Mouse (Mus musculus): Measurements from ENCODE around the gene Smarca5. TPM values are rescaled to one million over a fixed set of nuclear protein-coding genes. Genes with fewer than 3 reads are reported as not detected.
"Not testable (repeated sequence)": the region's sequence is repeated elsewhere in the genome, so short reads cannot be mapped to it uniquely, and the experiment has no call there.

Smarca5 gene
- total RNA-seq (2021) = 10 to 100 TPM; 41.8 to 45.3 TPM

DNA sequence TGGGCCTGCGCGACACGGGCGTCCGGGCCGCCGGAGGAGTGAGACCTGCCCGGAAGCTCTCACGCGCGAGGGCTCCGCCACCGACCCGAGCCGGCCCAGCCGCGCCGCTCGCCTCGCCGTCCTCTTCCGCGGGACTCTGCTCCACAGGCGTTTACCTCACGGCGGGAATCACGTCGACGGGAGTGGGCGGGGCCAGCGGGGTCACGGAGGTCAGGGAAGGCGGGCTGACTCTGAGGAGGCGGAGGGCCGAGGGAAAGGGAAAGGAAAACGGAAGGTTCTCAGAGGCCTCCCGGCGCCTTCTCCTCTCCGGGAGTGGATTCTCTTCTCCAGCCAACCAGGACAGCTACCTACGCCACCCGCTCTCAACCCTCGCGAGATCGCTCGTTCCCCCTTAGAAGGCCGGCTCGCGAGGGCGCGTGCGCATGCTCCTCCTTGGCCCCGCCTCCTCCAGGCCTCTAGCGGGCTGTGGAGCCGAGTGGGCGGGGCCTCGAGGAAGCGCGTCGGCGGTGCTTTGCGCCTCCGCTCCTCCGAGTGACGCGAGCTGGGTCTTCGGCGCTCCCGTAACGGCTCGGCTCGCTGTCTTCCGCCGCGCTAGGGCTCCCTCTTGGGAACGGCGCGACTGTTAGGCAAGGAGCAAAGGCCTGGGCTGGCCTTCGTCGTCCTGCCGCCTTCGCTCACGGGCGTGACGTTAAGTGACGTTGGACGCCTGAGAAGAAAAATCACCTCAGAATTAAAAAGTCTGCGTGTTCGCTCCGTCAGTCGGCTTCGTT is at the start of gene Smarca5:
TSS of gene Smarca5 (minus strand) at position 343 of the 770 bp plus-strand sequence.
- intact Hi-C loops (cut with DNase I) = not testable (repeated sequence)
- peak; percentile 91 to 95 for DNase-seq (ENCODE audit: extremely low spot score in 1 of 2, low spot score in 2 of 2)

DNA sequence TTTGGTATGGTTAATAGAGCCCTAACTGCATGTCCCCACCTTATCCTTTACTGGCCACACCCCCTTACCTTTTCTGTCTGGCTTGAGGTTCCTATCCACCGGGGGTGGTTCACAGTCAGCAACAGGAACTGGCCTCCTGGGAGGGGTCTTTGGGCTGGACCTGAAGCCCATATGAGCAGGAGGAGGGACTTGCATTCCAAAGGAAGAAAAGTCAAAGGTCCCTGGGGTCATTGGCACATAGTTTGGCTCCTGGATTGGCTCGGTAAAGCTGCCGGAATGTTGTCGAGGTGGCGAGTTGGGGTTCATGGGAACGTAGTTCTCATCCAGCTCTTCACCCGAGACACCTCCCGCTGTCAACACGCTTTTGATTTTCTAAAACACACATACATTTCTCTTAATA is 45.3 kb upstream of the Smarca5 start:
- no peak for DNase-seq (ENCODE audit: extremely low spot score in 1 of 2, low spot score in 2 of 2)

DNA sequence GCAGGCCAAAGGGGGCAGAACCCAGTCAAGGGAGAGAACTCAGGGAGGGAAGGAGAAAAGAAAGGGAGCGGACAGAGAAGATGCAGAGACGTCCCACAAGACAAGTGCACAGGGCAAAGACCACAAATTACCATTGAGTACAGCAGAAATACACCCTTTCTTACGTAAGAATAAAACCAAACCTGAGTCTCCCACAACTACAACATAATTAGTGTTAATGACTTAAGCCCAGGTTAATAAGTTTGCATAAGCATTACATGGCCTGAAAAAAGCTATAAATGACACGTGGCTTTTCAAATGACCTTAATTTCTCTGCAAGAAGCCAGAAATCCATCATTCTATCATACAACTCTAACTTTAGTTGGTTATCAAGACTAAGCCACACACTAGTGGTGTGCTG is 44.0 kb upstream of the Smarca5 start:
- intact Hi-C loops (cut with DNase I) = no loop called here

More for the DNA sequence above, 45.3 kb upstream of the Smarca5 start:
- intact Hi-C loops (cut with DNase I) = no loop called here

DNA sequence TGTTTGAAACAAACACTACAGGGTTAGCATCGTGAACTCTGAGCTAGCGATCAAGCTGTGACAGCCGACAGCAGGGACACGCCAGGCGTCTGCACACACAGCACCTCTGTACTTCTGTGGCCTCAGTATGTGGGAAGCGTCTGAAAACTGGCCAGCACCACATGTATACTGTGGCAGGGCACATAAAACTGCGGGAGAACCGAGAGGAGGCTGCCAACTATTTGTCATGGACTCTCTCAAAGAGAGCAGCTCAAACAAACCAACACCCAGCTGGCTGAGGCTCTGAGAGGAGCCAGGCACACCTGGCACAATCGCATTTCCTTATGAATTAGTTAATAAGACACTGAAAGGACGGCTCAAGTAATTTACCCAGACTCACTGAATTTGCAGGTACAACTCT is 42.0 kb upstream of the Smarca5 start:
- no peak for DNase-seq (ENCODE audit: extremely low spot score in 1 of 2, low spot score in 2 of 2)
- intact Hi-C loops (cut with DNase I) = no loop called here

More for the DNA sequence above, 44.0 kb upstream of the Smarca5 start:
- DNase-seq (ENCODE audit: extremely low spot score in 1 of 2, low spot score in 2 of 2) = no peak

DNA sequence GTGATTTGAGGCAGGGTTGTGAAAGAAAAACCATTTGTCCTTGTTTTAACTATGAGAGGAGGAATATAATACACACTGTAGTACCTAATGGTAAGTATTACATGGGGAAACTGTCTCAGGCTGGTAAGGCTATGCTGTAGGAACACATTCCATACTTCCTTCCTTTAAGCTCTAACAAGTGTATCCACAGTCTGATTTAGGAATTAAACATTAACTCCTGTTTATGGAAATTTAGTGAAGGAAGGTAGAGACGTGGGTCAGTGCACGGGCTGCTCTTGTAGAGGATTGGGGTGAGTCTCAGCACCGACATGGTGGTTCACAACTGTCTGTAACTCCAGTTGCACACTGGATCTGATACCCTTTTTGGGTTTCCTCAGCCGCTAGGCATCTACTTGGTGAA is 41.0 kb upstream of the Smarca5 start:
- DNase-seq (ENCODE audit: extremely low spot score in 1 of 2, low spot score in 2 of 2) = no peak
- intact Hi-C loops (cut with DNase I) = no loop called here

DNA sequence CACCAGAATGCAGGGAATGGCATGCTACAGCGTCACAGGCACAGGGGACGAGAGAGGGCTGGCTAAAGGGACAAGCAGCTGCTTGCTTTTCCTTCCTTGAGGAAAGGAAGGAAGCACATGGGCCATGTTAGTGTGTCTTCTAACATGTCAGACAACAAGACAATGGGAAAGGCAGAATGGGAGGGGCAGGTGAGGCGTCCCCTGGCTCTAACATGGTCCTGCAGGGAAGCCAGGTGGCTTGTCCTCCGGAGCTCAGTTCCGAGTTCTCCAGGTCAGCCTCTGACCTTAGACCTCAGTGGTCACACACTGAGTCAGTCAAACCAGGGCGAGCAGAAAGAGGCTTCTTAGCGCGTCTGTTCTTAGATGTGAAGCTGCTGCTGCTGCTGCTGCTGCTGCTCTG is 37.1 kb upstream of the Smarca5 start:
- intact Hi-C loops (cut with DNase I) = loop anchor here (5.0 kb wide), 1 partner anchor 106 kb away; the partner anchor contains the start of gene Gab1
- no peak for DNase-seq (ENCODE audit: extremely low spot score in 1 of 2, low spot score in 2 of 2)

DNA sequence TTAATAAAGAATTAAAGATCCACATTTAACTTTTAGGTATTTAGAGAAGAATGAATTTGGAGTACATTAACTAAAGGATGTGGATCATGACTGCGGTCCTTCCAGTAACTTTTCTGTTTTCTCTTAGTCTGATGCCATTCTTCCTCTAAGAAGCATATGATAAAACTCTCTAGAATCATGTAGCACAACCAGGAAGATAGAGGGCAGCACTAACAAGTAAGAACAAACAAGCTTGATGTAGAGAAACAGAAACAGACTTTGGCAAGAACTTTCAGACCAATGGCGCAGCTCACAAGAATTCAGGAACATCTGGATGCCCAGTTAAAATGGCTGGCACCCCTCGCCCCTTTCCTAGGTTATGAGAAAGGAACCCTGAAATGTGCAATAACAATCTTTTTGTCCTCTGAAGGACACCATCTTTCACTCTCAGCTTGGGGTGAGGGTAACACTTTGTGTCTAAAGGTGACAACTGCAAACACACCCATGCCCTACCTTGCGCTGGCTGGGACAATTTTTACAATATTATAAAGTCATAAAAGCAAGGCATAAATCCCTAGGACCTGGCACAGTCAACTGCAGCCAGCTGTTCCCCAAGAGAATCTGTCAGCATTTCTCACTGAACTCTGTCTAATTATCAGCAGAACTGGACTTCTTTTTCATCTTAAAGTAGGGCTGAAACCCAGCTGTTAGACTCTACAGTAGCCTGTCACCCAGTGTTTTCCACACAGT is 33.6 kb upstream of the Smarca5 start:
- DNase-seq (ENCODE audit: extremely low spot score in 1 of 2, low spot score in 2 of 2) = peak in 1 of 2 experiments; percentile 43
- intact Hi-C loops (cut with DNase I) = no loop called here

DNA sequence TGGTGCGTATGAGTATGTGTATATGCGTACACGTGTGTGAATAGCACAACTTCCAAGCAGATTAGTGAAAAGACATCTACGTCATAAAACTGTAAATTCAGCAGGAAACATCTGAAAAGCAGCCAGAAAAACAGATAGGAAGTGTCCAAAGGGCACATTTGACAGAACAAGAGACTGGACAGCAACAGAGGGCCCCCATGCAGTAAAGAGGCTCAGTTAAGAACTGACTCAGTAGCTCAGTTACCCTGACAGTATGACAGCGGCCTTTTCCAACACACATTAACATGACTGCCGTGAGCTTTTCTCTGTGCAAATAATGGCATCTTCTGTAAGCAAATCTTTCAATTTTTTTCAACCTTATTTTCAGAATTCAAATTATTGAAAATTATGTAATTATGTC is 29.2 kb upstream of the Smarca5 start:
- intact Hi-C loops (cut with DNase I) = no loop called here
- no peak for DNase-seq (ENCODE audit: extremely low spot score in 1 of 2, low spot score in 2 of 2)

DNA sequence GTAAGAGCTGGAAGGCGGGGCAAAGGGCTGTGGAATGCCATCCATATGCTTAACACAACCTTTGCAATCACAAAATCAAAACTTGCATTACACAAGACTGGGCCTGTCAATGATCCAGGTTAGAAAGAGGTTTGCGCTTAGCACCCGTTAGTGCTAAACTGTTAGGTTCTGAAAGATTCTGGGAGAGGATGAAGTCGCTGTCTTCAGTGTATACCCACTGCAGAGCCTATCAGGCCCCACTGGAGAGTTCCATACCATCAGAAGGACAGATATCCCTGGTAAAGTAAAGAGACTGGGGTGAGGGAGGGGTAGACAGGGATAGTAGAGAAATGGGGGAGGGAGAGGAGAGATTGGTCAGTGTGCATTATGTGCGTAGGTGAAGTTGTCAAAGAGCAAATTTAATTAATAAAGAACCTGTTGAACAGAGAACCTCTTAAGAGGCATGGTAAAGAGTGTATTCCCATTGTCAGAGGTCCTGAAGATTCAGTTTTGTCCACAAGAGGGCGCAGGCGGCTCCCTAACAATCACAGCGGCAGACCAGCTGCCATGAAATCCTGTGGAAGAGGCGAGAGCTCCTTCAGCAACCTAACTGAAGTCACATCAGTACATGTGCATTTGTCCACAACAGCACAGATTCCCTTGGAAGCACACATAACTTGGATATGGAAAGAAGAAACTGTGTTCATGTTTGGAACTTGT is 13.9 kb upstream of the Smarca5 start:
- intact Hi-C loops (cut with DNase I) = loop anchor here (2.0 to 10.0 kb wide), 3 partner anchors 129 to 1992 kb away; partner anchors contain the start of gene Gab1
- DNase-seq (ENCODE audit: extremely low spot score in 1 of 2, low spot score in 2 of 2) = peak; percentile 77 to 81

DNA sequence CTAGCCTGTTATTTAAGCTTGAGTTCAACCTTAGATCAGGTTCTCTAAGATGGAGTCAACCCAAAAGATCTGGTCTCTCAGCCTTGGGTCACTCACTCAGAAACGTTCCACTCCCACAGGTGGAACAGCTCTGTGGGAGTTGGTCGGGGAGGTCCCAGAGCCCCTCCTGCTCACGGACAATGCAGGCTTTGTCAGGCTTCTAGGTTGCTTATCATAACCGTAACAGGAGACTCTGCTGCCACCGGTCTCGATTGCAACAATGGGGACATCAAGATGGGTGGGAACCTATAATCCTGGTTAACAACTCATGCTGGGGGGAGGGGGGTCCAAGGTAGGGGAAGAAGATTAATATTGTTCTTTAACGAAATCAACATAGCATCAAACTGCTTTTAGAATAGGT is 13.1 kb upstream of the Smarca5 start:
- no peak for DNase-seq (ENCODE audit: extremely low spot score in 1 of 2, low spot score in 2 of 2)

DNA sequence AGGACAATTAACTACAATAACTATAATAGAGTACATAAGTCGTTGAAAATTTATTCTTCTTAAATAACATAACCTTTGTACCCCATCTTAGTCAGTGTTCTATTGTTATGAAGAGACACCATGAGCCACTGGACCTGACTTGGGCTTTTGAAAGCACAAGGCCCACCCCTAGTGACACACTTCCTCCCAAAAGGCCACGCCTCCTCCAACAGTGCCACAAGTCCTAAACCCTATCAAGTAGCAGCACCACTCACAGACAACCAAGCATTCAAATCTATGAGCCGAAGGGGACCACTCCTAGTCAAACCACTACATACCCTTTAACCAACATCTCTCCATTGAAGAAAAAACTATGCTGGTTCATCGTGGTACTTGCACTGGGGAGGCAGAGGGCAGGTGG is 9.8 kb upstream of the Smarca5 start:
- intact Hi-C loops (cut with DNase I) = no loop called here
- DNase-seq (ENCODE audit: extremely low spot score in 1 of 2, low spot score in 2 of 2) = no peak

More for the DNA sequence above, 13.1 kb upstream of the Smarca5 start:
- intact Hi-C loops (cut with DNase I) = loop anchor here (2.0 to 10.0 kb wide), 3 partner anchors 130 to 1992 kb away; partner anchors contain the start of gene Gab1

DNA sequence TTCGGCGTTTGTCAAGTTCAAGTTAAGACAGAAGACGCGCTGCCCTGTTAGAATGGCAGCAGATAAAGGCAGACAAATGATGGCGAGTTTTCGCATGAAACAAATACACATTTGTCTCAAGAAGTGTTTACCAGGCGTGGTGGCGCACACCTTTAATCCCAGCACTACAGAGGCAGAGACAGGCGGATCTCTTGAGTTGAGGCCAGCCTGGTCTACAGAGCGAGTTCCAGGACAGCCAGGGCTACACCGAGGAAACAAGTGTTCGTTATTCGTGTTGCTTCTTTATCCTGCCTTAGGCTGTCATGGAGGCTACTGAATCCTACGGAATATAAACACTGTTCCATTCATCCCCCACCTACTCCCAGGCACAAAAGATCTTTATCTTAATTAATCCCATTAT is 635 bp upstream of the Smarca5 start:
- intact Hi-C loops (cut with DNase I) = no loop called here
- no peak for DNase-seq (ENCODE audit: extremely low spot score in 1 of 2, low spot score in 2 of 2)

DNA sequence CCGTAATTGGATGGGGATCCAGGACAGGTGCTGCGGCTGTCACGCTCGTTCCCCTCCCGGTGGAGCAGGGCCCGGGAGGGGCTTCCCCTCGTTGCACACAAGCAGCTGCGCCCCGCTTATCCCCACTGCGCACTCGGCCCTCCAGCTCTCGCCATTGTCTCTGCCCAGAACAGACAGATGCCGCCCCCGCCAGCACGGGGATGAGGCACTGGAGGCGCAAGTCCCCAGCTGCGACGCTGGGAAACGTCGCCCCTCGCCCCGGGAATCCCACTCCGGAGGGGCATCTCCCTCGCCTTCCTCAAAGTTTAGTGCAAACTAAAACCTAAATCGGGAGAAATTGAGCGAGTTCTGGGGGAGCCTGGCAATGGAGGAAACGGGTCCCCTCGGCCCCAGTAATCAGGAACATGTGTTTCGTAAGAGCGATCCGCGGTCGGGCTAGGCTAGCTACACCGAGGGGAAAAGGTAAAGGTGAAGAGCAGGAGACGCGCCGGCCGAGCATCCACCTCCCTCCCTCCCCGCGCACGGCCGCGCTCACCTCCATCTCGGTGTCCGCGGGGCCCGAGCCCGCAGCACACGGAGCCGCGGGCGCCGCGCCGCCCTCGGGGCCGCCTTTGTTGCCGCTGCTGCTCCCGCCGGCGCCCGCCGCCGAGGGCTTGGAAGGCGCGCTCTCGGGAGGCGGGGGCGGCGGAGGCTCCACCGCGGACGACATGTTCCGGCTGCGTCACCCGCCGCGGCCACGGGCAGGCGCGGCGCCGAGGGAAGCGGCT is 726 bp downstream of the Smarca5 start:
- intact Hi-C loops (cut with DNase I) = no loop called here
- peak in 1 of 2 experiments; percentile 79 for DNase-seq (ENCODE audit: extremely low spot score in 1 of 2, low spot score in 2 of 2)

DNA sequence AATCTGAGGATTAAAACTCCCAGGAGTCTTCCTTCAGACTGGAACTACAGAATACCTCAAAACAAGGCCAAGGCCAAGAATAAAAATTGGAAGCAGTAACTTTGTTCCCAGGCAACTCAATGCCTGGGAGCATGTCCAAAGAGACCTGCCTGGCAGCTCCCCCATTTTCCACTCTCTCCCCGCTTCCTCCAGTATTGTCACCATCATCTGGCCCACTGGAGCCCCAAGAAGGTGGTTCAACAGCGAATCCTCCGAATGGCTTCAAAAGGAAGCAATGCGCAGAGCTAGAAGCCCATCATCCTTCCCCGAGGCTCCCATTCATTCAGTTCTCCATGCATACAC is 1.3 kb downstream of the Smarca5 start:
- DNase-seq (ENCODE audit: extremely low spot score in 1 of 2, low spot score in 2 of 2) = peak; percentile 20 to 27
- intact Hi-C loops (cut with DNase I) = no loop called here

DNA sequence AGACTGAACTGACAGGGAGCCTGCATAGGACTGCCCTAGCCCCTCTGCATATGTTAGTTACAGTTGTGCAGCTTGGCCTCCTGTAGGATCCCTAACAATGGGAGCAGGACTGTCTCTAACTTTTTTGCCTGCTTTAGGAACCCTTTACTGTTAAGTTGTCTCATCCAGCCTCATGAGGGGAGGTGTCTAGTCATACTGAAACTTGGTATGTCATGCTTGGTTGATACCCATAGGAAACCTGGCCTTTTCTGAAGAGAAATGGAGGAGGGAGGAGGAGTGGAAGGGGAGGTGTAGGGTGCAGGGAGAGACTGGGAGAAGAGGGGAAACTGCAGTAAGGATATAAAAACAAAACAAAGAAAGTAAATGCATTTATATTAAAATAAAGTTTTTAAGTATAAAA is 7.0 kb downstream of the Smarca5 start:
- DNase-seq (ENCODE audit: extremely low spot score in 1 of 2, low spot score in 2 of 2) = no peak
- intact Hi-C loops (cut with DNase I) = no loop called here

DNA sequence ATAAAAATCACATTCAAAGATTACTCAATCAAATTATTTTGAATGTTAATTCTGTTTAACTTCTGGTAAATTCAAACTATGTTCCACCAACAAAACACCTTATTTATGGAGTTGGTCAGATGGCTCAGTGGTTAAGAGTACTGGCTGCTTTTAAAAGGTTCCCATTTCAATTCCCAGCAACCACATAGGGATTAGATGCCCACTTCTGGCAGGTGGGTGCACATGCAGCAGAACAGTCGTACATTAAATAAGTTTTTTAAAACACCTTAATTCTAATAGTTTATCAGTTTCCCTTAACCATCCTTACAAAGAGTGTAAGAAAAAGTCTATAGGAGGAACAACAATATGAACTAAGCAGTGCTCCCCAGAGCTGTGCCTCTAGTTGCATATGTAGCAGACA is 24.8 kb downstream of the Smarca5 start:
- DNase-seq (ENCODE audit: extremely low spot score in 1 of 2, low spot score in 2 of 2) = no peak
- intact Hi-C loops (cut with DNase I) = loop anchor here (10.0 kb wide), 1 partner anchor 1050 kb away; no protein-coding TSS in a partner anchor

DNA sequence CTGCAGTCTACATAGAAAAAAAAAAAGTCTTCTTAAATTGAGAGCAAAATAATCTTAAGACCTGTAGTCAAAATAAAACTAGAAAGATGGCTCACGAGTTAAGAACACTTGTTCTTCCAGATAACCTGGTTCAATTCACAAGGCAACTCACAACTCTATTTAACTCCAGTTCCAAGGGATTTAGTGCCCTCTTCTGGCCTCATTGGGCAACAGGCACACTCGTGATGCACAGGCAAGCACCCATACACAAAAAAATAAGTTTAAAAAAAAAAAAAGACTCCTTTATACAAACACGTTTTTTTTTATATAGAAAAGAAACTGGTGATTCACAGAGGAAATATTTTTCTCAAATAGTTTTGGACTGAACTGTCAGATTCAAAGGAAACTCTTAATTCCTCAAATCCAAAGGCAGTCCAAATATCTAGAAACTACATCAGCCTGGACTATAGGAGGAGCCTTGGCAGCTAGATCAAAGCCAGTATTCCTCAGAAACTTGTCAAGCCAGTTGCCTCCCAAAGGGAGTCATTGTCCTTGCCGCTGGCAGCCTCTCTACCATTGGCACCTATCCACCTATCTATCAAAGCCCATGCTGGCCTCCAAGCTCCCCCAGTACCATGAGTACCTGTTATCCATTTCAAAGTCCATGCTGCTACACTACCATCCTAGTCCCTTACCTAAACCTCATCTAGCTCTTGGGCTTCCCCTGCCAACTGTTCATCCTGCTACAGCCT is 28.5 kb downstream of the Smarca5 start:
- DNase-seq (ENCODE audit: extremely low spot score in 1 of 2, low spot score in 2 of 2) = no peak
- intact Hi-C loops (cut with DNase I) = loop anchor here (10.0 kb wide), 1 partner anchor 1046 kb away; no protein-coding TSS in a partner anchor

DNA sequence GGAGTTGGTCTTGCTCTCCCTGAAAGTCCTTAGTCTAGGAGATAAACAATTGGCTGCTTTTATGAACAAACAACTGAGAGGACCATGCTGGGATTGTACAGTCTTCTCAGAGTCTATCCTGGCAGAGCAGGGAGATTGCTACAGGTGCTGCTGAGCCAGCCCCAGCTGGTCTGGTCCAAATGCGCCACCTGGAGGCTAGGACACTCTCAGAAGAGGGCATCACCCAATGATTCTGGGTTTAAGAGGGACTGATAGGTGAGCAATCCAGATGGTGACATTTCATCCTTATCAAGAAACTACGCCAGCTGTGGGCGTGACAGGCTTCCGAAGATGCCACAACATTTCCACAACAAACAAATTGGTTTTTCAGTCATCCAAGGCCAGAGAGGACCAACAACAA is 51.2 kb downstream of the Smarca5 start:
- peak; percentile 41 to 73 for DNase-seq (ENCODE audit: extremely low spot score in 1 of 2, low spot score in 2 of 2)
- intact Hi-C loops (cut with DNase I) = loop anchor here (5.0 kb wide), 1 partner anchor 196 kb away; the partner anchor contains the start of gene Gypa
